Mouse (Mus musculus) bone marrow, adult 2 months (tissue): ENCODE results near the gene Prune1.

Experiments
- CTCF ChIP-seq: fragments of 200-500 bp; IDR thresholded peaks from 2 replicates; pipeline ENCODE4 v1.5.1; 2011; ENCODE audit warnings: low read length, control low read depth; ENCODE audit not compliant: control insufficient read depth, insufficient read depth
- POLR2A ChIP-seq: fragments of 200-500 bp; IDR thresholded peaks from 2 replicates; pipeline ENCODE4 v1.6.1; 2011; ENCODE audit warnings: low read depth, mild to moderate bottlenecking, control low read depth, low read length, borderline replicate concordance; ENCODE audit not compliant: control insufficient read depth

- no peak for TF ChIP-seq CTCF
- no peak for TF ChIP-seq POLR2A
These were observed 2.8 kb upstream of the Prune1 start for GRCm38 (mm10) chr3:95284501-95285281.
